Mouse (Mus musculus) intestine, embryonic 16.5 days (tissue): ENCODE results near the gene Cfap45. TPM values are rescaled to one million over a fixed set of nuclear protein-coding genes. Genes with fewer than 3 reads are reported as not detected.
A peak's percentile ranks its signal among the peaks of the same experiment; 100 is the strongest.

Experiments
- ATAC-seq: fragments of 200-750 bp; cut with Nextera tagmentation; 2 replicates; pipeline ENCODE4 v1.8.0; 2017; ENCODE audit warnings: moderate TSS enrichment, moderate library complexity
- H3K27ac ChIP-seq: fragments of 300-500 bp; sonication (generic); 2 replicates; pipeline ENCODE4 v1.5.1; 2014; ENCODE audit warnings: mild to moderate bottlenecking, low read length
- H3K27me3 ChIP-seq: fragments of 300-500 bp; sonication (generic); replicated peaks from 2 replicates; pipeline ENCODE4 v1.6.1; 2014; ENCODE audit warnings: low read length, control low read depth, mixed read lengths; ENCODE audit not compliant: control insufficient read depth, insufficient read depth
- H3K36me3 ChIP-seq: fragments of 300-500 bp; sonication (generic); 2 replicates; pipeline ENCODE4 v1.6.1; 2014; ENCODE audit warnings: low read length, control low read depth; ENCODE audit not compliant: control insufficient read depth, insufficient read depth
- H3K4me1 ChIP-seq: fragments of 300-500 bp; sonication (generic); 2 replicates; pipeline ENCODE4 v1.6.1; 2014; ENCODE audit warnings: low read length, control low read depth, mixed read lengths; ENCODE audit not compliant: control insufficient read depth, insufficient read depth
- H3K4me2 ChIP-seq: fragments of 300-500 bp; sonication (generic); 2 replicates; pipeline ENCODE4 v1.6.1; 2014; ENCODE audit warnings: low read depth, low read length, control low read depth
- H3K4me3 ChIP-seq: fragments of 300-500 bp; sonication (generic); 2 replicates; pipeline ENCODE4 v1.5.1; 2014; ENCODE audit warnings: mild to moderate bottlenecking, low read length
- H3K9ac ChIP-seq: fragments of 300-500 bp; sonication (generic); 2 replicates; pipeline ENCODE4 v1.6.1; 2014; ENCODE audit warnings: low read depth, low read length
- H3K9me3 ChIP-seq: fragments of 300-500 bp; sonication (generic); 2 replicates; pipeline ENCODE4 v1.6.1; 2016; ENCODE audit warnings: low read length, control low read depth; ENCODE audit not compliant: control insufficient read depth
- WGBS: fragments of 180-500 bp; shearing (Covaris S2); extraction: QIAGEN DNeasy Blood & Tissue Kit; methylation state at CpG from one replicate; pipeline ENCODE4 v1.1.7; 2014; 5-methylcytosine and 5-hydroxymethylcytosine counted together
- polyA plus RNA-seq: library from polyadenylated mRNA; unstranded; fragments of >200 nt; fragmentation: Nextera tagmentation; extraction: Ambion mirVana; gene quantifications from 2 replicates; pipeline ENCODE4 v1.2.1, GENCODE M21; 2015

Cfap45 gene
- polyA plus RNA-seq, 1 experiment from 2014 or later: 1.3 TPM

DNA sequence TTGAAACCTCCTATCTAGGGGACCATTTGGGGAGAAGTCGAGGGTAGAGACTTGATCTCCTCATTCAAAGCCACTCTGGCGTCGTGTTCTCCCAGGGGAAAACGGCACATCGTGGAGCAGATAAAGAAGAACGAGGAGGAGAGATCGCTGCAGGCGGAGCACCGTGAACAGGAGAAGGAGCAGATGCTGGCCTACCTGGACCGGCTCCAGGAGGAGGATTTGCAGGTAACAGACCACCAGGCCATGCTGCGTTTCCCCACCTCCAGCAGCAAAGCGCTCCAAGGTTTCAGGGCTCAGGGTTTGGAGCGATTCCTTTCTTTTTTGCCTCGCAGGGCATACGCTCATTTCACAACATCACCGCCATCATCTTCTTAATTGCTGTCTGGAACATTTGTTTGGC lies 14.5 kb downstream of the Cfap45 start:
- H3K27ac ChIP-seq: no peak overlapping the region
- no peaks in the 10 kb centered on the region for H3K27me3 ChIP-seq
- no peak overlapping the region for H3K4me2 ChIP-seq
- no peaks in the 10 kb centered on the region for H3K9me3 ChIP-seq
- no peaks in the 10 kb centered on the region for H3K36me3 ChIP-seq
- no peak overlapping the region for H3K4me3 ChIP-seq
- 84% methylated on average over 16 of the region's 16 CpGs for WGBS
- H3K4me1 ChIP-seq: peaks cover 9% of the 10 kb centered on the region; the same call in 1 of the 2 replicates
- no peak for ATAC-seq
- no peak overlapping the region for H3K9ac ChIP-seq

DNA sequence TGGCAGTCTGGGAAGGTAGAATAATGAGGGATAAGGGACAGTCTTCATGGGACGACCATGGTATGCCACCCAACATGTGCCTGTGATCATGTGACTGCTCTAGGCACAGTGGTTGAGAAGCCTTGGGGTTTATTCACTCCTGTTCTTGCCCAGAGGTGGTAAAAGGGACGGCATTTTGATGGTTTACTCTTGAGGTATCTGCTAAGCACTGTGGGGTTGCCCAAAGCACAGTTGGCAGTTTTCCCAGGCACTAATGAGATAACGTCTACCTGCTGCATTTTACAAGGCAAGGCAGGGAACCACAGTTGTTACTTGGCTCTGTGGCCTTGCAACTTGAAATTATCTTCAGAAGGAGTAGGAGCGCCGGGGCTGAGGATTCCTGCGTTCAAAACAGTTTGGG lies 19.2 kb downstream of the Cfap45 start:
- Histone ChIP-seq H3K27ac (no peak overlapping the region), H3K27me3 (no peaks in the 10 kb centered on the region), H3K9ac (no peak overlapping the region), H3K36me3 (no peaks in the 10 kb centered on the region), H3K4me1 (no peaks in the 10 kb centered on the region), H3K4me3 (no peak overlapping the region), H3K9me3 (no peaks in the 10 kb centered on the region), H3K4me2 (no peak overlapping the region)
- 61% methylated on average over 6 of the region's 6 CpGs for WGBS
- no peak; the same call in 1 of the 2 replicates for ATAC-seq

DNA sequence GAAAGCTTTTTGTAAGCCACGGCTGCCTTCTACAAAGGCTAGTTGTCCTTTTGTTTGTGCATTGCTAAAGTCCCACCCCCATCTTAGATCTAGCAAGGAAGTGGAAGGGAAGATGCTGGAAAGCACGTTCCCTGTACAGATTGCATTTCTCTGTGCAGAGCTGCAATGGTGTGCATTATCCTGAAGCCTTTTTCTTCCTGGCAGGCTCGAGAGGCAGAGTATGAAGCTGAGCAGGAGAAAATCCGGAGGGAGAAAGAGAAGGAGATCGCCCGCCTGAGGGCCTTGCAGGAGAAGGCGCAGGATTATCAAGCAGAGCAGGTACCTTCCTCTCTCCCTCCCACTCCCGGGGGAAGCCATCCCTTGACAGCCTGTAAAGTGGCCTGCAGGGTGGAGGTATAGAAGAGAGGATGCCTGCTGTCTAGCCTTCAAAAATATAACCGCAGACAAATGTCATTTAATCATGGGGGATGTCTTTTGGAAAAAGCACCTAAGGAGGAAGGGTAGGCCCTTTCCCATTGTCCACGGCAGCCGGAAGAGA lies 19.8 kb downstream of the Cfap45 start:
- Histone ChIP-seq H3K27ac (no peak overlapping the region), H3K4me2 (no peak overlapping the region), H3K9me3 (no peaks in the 10 kb centered on the region), H3K4me1 (no peaks in the 10 kb centered on the region), H3K4me3 (no peak overlapping the region), H3K27me3 (no peaks in the 10 kb centered on the region), H3K9ac (no peak overlapping the region), H3K36me3 (no peaks in the 10 kb centered on the region)
- ATAC-seq: no peak
- 63% methylated on average over 11 of the region's 11 CpGs for WGBS

DNA sequence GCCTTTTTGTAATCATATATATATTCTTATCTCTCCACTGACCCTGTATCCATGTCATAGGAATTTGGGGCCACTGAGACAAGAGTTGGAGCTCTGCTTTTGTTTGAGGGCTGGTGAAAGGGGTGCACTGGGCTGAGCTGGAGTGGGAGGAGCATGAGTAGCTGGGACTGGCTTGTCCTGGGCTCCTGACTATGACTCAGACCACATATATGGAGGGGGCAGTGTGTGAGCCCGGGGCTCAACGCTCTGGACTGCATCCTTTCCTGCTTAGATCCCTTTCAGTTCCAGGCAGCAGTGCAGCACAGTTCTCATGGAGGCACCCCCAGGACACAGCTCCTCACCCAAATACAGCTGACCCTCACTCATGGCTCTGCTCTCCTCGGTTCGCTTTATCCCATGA lies 25.5 kb downstream of the Cfap45 start:
- H3K9ac ChIP-seq: no peak overlapping the region
- H3K36me3 ChIP-seq: no peaks in the 10 kb centered on the region
- peaks cover 10% of the 10 kb centered on the region for H3K4me1 ChIP-seq
- WGBS: 81% methylated on average over 4 of the region's 4 CpGs
- no peak for ATAC-seq
- H3K4me3 ChIP-seq: no peak overlapping the region
- H3K4me2 ChIP-seq: no peak overlapping the region
- H3K9me3 ChIP-seq: no peaks in the 10 kb centered on the region
- no peaks in the 10 kb centered on the region for H3K27me3 ChIP-seq
- H3K27ac ChIP-seq: no peak overlapping the region

DNA sequence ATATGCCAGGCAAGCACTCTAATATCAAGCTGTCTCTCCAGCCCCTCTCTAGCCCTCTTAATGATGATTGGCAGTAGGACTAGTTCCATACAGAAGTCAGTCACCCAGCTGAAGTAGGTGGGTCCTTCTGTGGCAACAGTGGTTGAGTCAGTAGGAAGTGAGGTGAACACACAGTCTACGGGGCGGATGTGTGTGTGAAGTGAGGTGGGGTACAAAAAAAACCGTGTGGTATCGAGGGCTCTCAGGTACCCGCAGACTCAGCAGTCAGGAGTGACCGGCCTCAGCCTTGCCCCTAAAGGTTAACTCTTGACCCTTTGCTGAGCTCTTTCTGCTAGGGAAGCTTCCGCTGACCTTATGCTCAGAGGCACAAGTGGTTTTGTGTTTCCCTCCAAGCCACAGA lies 27.9 kb downstream of the Cfap45 start:
- no peaks in the 10 kb centered on the region for H3K9me3 ChIP-seq
- WGBS: 55% methylated on average over 7 of the region's 7 CpGs

DNA sequence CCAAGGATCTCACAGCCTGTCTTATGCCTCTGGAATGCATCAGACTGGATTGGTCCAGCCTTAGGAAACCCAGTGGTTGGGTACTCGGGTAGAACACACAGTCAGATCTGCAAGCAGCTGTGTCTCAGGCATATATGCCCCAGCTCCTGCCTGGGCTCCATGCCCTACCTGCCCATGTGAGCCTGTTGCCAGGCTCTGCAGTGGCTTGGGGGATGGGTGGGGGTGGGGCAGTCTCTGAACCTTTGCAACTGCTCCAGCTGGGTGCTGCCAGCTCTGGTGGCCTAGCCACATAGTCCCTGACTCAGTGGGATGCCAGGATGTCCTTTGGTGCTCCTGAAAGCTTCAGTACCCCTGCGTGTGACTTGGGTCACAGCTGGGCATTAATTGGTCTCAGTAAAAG lies 28.7 kb downstream of the Cfap45 start:
- H3K4me3 ChIP-seq: peak overlapping the region; percentile 55

More for the DNA sequence above, 27.9 kb downstream of the Cfap45 start:
- no peak for ATAC-seq
- H3K27me3 ChIP-seq: no peaks in the 10 kb centered on the region
- no peak overlapping the region for H3K4me3 ChIP-seq
- H3K36me3 ChIP-seq: no peaks in the 10 kb centered on the region
- H3K9ac ChIP-seq: no peak overlapping the region
- H3K4me1 ChIP-seq: peaks cover 10% of the 10 kb centered on the region
- no peak overlapping the region for H3K27ac ChIP-seq
- H3K4me2 ChIP-seq: no peak overlapping the region

DNA sequence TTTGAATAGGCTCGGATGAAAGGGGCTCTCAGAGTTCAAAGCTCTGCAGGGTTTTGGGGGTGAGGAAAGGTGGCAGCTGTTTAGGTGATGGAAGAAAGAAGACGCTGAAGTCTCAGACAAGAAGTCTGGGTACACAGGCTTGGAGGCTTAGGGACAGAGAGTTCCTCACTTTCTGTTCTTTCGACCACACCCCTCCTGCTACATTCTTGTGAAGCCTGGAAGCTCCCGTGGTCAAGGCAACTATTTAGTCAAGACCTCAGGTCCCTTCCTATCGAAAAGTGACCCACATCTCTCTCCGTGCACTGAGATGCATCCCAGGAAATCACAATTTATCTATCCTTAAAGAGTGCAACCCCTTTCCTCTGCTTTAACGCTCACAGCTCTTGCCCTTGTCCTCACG lies 29.1 kb downstream of the Cfap45 start:
- peaks cover 10% of the 10 kb centered on the region for H3K4me1 ChIP-seq
- WGBS: 5% methylated on average over 8 of the region's 8 CpGs
- no peaks in the 10 kb centered on the region for H3K27me3 ChIP-seq

More for the DNA sequence above, 28.7 kb downstream of the Cfap45 start:
- Histone ChIP-seq H3K27me3 (no peaks in the 10 kb centered on the region), H3K4me2 (peak overlapping the region; percentile 64), H3K36me3 (no peaks in the 10 kb centered on the region), H3K9ac (0 out of 2 replicates have a peak overlapping the region, but pooled peaks have one; percentile 4), H3K27ac (no peak overlapping the region), H3K9me3 (no peaks in the 10 kb centered on the region), H3K4me1 (peaks cover 10% of the 10 kb centered on the region)
- ATAC-seq: 0 out of 2 replicates have a peak, but pooled peaks have one; percentile 16
- 25% methylated on average over 2 of the region's 2 CpGs for WGBS

DNA sequence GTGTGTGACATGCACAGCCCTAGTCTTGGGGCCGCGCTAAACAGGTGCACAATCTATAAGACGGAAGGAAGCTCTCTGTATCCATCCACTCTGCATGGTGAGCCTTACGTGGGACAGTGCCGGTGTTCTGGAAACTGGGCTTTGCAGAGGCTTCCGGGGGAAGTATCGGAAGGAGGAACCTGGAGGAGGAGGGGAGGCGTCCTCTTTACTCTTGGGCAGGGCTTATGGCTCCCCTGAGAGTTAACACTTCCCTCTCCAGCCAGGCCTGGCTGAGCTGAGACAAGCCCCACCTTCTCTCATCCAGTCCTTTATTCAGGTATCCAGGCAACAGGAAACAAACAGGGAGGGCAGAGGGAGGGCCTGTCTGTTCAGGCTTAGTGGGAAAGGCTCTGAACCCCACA lies 29.9 kb downstream of the Cfap45 start:
- H3K9me3 ChIP-seq: no peaks in the 10 kb centered on the region
- peak; percentile 94 for ATAC-seq
- no peaks in the 10 kb centered on the region for H3K36me3 ChIP-seq
- peaks cover 10% of the 10 kb centered on the region for H3K4me1 ChIP-seq
- H3K27me3 ChIP-seq: no peaks in the 10 kb centered on the region
- H3K4me2 ChIP-seq: peak overlapping the region; percentile 64
- H3K9ac ChIP-seq: peak overlapping the region; percentile 64
- 2% methylated on average over 8 of the region's 8 CpGs for WGBS
- peak overlapping the region; percentile 55 for H3K4me3 ChIP-seq
- no peak overlapping the region for H3K27ac ChIP-seq

More for the DNA sequence above, 29.1 kb downstream of the Cfap45 start:
- H3K4me3 ChIP-seq: peak overlapping the region; percentile 55
- H3K9ac ChIP-seq: peak overlapping the region; percentile 64
- no peak overlapping the region for H3K27ac ChIP-seq
- ATAC-seq: no peak
- no peaks in the 10 kb centered on the region for H3K9me3 ChIP-seq
- H3K4me2 ChIP-seq: peak overlapping the region; percentile 64
- H3K36me3 ChIP-seq: no peaks in the 10 kb centered on the region

DNA sequence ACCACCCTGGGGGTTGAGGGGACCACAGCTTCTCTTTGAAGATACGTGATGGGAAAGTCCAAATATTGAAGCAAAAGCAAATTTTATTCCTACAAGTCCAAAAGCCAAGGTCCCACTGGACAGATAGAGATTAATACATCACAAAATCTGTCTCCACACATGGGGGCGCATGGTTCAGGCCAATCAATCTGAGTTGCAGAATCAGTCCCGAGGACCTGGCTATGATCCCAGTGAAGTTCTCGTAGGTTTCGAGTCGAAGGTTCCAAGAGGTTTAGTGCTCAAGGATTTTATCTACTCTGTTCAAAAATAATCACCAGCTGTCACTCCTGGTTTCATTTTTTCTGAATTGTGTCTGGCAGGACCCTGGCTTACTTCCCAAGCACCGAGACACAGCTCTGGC lies 30.4 kb downstream of the Cfap45 start:
- H3K36me3 ChIP-seq: no peaks in the 10 kb centered on the region
- H3K27ac ChIP-seq: no peak overlapping the region
- peak overlapping the region; percentile 55; the same call in 1 of the 2 replicates for H3K4me3 ChIP-seq
- ATAC-seq: peak; percentile 10; the same call in 1 of the 2 replicates
- 42% methylated on average over 7 of the region's 7 CpGs for WGBS
- H3K9ac ChIP-seq: 0 out of 2 replicates have a peak overlapping the region, but pooled peaks have one; percentile 64
- H3K4me1 ChIP-seq: peaks cover 10% of the 10 kb centered on the region
- peak overlapping the region; percentile 64 for H3K4me2 ChIP-seq
- no peaks in the 10 kb centered on the region for H3K27me3 ChIP-seq
- H3K9me3 ChIP-seq: no peaks in the 10 kb centered on the region

DNA sequence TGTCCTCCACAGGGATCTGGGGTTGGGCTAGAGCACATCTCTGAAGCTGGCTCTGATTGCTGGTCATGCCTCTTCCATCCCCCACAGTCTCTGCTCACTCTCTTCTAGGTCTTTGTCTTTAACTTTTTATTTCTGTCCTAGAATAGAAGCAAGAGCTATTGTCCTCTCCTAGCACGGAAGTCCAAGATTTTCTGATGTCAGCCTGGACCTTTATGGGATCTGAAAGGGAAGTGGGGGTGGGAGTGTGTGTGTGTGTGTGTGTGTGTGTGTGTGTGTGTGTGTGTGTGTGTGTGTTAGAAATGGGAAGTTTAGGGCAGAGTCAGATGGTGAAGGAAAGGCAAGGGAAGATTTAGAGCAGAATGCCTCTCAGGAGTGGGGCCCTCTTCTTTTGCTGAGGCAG lies 32.0 kb downstream of the Cfap45 start:
- no peak for ATAC-seq
- peaks cover 10% of the 10 kb centered on the region for H3K4me1 ChIP-seq
- H3K36me3 ChIP-seq: no peaks in the 10 kb centered on the region
- 53% methylated on average over 1 of the region's 1 CpGs for WGBS
- no peak overlapping the region for H3K4me3 ChIP-seq
- no peak overlapping the region for H3K9ac ChIP-seq
- H3K4me2 ChIP-seq: no peak overlapping the region
- no peaks in the 10 kb centered on the region for H3K27me3 ChIP-seq
- H3K9me3 ChIP-seq: no peaks in the 10 kb centered on the region
- H3K27ac ChIP-seq: no peak overlapping the region
